Mouse (Mus musculus): Measurements from ENCODE around the gene C1qc. TPM values are rescaled to one million over a fixed set of nuclear protein-coding genes. Genes with fewer than 3 reads are reported as not detected.

C1qc gene
- 5.4 TPM for polyA plus RNA-seq (2017; shearing (Covaris generic))

DNA sequence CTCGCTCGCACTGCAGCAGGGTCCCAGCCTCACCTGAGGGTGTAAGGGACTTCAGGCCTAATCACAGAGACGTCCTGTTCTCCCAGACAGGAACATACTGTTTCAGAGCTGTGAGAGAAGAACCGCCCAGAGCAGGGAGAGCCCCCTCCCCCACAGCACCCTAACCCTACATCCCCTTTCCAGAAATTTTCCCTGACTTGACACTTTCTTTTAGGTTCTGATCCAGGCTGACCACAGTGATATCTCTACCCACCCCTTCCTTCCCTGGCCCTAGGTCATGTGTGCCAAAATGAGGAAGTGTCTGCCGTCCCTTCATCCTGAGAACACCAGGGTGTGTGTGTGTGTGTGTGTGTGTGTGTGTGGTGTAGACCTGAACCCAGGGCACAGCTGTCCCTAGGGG, at the start of gene C1qc:
TSS of gene C1qc (minus strand) at position 255 of the 400 bp plus-strand sequence.

DNA sequence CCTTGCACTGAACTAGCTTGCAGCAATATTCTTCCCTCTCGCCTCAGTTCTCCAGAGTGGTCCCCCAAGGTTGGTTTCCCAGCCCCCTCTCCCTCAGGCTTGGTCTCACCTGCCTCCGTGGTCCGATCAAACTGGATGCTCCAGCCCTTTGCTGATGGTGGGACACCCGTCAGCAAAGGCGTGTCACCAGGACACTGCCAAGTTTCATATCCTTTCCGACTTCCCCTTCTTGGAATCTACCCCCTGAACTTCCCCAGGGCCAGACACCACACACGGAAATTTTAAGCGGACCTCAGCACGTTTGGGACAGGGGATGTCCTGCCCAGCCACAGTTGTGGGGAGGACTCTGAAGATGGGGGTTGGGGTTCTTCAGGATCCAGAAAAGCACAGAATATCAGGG, 5.8 kb upstream of the C1qc start, which contains the start of gene C1qa:
TSS of gene C1qa (minus strand) at position 167 of the 400 bp plus-strand sequence.

DNA sequence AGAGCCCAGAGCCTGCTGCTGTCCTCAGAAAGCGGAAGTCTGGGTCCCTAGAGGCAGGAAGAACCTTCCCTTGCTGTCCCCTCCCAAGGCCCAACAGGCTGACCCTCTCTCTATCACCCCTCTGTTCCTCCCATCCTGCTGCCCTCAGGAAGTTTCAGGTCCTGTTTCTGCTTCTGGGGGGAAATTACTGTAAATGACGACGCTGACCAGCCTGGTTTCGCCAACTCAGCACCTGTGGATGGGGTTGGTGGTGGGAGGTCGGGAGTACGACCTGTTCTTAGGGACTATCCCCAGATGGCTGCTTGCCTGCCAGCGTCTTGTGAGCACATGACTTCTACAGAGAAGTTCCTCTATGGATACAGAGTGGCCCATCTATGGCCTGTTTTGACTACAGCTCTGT, 6.8 kb downstream of the C1qc start, which contains the start of gene C1qb:
TSS of gene C1qb (minus strand) at position 87 of the 400 bp plus-strand sequence.

Other genes with a start within 250 kb of the C1qc start
- gene Ephb2, start 57.1 kb downstream of the C1qc start, polyA plus RNA-seq (2017; shearing (Covaris generic)), result 0.22 TPM
- gene C1qb, start 6.9 kb downstream of the C1qc start, polyA plus RNA-seq (2017; shearing (Covaris generic)), result 6.3 TPM
- 4.6 TPM for gene C1qa, start 5.7 kb upstream of the C1qc start, polyA plus RNA-seq (2017; shearing (Covaris generic))
- gene Epha8, start 63.8 kb upstream of the C1qc start, polyA plus RNA-seq (2017; shearing (Covaris generic)), result not detected
- 10.1 TPM for gene Zbtb40, start 155.7 kb upstream of the C1qc start, polyA plus RNA-seq (2017; shearing (Covaris generic))